Mouse (Mus musculus) kidney, postnatal 36 days (tissue): ENCODE measurements around the gene Dgke.
"Not testable (repeated sequence)": the region's sequence is repeated elsewhere in the genome, so short reads cannot be mapped to it uniquely, and the experiment has no call there.

Experiments
- DNase-seq, 2 experiments: peaks; one replicate each; pipeline ENCODE4 v3.0.0; 2021 to 2022; ENCODE audit warnings: mixed read lengths in 2 of 2

Gene Dgke

DNA sequence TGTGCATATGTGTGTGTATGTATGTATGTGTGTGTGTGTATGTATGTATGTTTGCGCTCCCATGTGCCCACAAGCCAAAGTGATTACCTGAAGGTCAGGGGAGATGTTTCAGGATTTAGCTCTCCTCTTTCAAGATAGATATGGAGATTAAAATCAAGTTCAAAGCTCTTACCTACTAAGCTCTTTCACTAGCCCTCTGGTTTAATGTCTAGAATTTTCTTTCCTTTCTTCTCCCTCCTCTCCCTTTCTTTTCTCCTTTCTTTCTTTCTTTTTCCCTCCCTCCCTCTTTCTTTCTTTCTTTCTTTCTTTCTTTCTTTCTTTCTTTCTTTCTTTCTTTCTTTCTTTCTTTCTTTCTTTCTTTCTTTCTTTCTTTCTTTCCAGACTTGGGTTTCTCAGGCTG, at the start of gene Dgke:
Gene Dgke, minus strand, starts transcription at position 101 of the 400 bp plus-strand sequence.
- no peak for DNase-seq

- DNase-seq, result no peak
Measured at GRCm38 (mm10) chr11:89107180-89107807, 40.6 kb upstream of the Dgke start.

DNA sequence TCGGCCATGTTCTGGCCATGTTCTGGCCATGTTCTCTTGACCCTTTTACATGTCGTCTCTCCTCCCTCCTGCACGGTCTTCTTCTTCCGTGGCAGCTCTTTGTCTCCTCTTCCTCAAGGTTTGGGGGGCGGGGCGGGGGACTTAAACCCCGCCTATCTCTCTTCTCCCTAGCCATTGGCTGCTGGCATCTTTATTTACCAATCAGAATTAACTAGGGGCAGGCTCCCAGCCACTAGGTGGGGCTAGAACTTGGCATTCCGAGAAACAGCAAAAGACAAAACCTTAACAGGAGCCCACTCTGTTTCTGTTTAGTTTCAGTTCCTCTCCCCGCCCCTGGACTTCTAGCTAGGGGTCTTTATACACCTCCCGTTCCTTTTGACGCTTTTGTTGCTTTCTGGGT, 39.2 kb upstream of the Dgke start:
- DNase-seq, result no peak

- no peak for DNase-seq
Measured at GRCm38 (mm10) chr11:89105211-89105610, 38.6 kb upstream of the Dgke start.

- DNase-seq, result peak; percentile 41 to 55
Measured at GRCm38 (mm10) chr11:89103166-89103565, 36.5 kb upstream of the Dgke start.

DNA sequence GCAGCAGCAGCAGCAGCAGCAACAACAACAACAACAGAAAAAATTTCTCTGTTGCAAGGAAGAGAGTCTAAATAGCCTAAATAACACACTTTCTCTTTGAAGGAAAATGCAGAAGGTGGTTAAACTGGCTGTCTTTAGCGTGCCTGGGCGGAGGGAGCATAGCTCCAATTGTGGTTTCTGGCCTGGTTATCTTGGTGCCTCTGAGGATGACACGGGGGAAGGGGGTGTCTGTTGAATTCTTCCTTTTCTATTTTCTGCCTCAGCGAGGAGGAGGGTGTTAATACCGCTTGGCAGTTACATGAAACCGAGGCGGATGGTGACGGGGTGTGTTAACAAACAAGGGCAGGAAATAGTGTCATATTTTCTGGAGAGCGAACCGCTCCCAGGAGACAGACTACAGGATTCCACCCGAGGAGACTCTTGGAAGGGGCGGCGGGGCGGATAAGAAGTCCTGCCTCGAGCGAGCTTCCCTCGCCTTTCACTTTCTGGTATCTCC, 34.2 kb upstream of the Dgke start:
- peak; percentile 72 to 76 for DNase-seq

GRCm38 (mm10) chr11:89100403-89100802, 33.8 kb upstream of the Dgke start:
- DNase-seq, result peak; percentile 85 to 92

DNA sequence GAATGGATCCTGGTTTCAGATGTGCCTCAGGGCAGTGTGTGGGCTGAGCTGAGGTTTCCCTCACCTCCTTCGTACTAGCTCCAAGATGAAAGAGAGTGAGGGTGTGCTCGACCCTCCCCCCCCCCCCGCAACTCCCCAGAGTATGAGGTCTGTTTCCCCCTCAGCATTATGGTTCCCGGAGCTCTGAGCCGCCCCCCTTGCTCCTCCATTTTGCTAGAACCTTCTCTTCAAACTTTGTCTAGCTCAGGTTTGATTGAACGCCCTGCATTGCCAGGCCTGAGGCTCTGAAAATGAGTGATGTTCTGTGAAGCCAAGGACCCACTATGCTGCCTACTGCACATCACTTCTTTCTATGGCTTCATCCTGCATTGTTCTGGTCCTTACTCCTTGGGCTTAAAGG, 32.3 kb upstream of the Dgke start:
- DNase-seq, result no peak

- DNase-seq, result no peak
Measured at GRCm38 (mm10) chr11:89098083-89098835, 31.6 kb upstream of the Dgke start.

DNA sequence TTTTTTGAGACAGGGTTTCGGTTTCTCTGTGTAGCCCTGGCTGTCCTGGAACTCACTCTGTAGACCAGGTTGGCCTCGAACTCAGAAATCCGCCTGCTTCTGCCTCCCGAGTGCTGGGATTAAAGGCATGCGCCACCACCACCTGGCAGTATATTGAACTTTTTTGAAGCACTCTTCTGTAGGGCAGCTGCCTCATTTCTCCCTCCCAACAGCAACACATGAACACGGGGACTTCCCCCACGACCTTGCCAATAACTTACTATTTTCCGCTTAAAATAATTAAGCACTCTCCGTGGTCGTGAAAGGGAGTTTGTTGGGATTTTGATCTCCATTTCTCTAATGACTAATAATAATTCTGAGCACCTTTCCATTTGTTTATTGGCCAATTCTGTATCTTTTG, 30.6 kb upstream of the Dgke start:
- DNase-seq, result not testable (repeated sequence)

GRCm38 (mm10) chr11:89095306-89095705, 28.7 kb upstream of the Dgke start:
- DNase-seq, result no peak

- DNase-seq, result peak; percentile 44 to 73
Measured at GRCm38 (mm10) chr11:89092714-89093113, 26.1 kb upstream of the Dgke start.

GRCm38 (mm10) chr11:89090359-89090758, 23.7 kb upstream of the Dgke start:
- not testable (repeated sequence) for DNase-seq

DNA sequence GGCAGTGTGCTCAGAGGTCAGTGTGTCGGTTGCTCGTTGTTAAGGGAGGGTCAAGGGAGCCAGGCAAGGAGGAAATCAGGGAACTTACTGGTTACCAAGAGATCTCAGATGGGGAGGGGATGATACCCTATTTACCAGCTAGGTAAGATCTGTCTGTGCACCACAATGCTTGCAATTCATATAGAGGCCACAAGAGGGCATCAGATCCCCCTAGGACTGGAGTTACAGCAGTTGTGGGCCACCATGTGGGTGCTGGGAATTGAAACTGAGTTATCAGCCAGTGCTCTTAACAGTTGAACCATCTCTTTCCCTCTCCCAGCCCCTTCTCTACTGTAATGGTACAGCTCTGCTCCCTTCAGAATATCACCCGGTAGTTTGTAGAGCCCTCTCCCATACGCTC, 22.1 kb upstream of the Dgke start:
- DNase-seq, result no peak

- DNase-seq, result no peak
Measured at GRCm38 (mm10) chr11:89086208-89086809, 19.7 kb upstream of the Dgke start.

- DNase-seq, result peak; percentile 37 to 65
Measured at GRCm38 (mm10) chr11:89084601-89085000, 18.0 kb upstream of the Dgke start.

DNA sequence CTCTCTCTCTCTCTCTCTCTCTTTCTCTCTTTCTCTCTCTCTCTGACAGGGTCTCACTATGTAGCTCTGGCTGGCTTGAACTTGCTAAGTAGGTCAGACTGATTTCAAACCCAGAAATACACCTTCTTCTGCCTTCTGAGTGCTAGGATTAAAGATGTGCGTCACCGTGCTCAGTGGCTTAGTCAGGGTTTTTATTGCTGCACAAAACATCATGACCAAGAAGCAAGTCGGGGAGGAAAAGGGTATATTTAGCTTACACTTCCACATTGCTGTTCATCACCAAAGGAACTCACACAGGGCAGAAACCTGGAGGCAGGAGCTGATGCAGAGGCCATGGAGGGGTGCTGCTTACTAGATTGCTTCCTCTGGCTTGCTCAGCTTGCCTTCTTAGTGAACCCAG, 16.0 kb upstream of the Dgke start:
- not testable (repeated sequence) for DNase-seq

DNA sequence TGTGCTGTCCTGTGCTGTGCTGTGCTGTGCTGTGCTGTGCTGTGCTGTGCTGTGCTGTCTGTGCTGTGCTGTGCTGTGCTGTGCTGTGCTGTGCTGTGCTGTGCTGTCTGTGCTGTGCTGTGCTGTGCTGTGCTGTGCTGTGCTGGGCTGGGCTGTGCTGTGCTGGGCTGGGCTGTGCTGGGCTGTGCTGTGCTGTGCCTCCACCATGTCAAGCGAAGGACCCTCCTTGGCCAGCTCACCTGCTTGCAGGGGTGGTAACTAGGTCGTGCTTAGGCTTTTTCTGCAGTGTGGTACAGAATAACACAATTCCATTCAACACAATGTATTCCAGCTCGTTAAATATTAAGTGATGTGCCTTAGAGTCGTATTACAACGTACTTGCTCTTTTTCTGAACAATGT, 15.3 kb upstream of the Dgke start:
- not testable (repeated sequence) for DNase-seq

DNA sequence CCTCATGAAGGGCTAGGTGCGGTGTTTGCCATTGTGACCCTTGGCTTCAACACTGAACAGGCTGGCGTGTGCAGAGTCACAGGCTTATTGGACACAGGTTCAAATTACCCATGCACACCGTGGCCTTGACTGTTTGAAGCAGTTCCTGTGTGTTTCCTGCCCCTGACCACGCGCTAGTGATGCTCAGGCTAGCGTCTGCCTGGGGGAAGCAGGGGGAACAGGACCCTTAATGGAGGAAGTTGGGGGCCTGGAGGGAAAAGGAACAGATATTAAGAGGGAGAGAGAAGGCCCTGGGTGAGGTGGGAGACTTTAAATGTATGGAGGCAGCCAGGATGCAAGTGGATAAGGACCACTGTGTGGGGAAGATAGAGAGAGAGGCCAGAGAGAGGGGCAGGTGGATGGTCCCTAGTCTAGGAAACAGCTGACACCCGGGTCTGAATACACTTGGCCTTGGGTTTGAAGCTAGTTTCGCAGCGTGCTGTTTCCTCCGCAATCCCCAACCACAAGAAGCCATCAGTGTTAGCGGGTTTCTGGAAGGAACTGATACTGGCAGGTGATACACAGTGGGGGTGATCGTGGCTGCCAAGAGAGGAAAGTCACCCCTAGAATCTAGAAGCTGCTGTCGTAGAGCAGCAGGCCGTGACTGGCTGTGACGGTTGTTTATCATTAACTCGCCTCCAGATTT, 12.5 kb upstream of the Dgke start:
- DNase-seq, result no peak

- no peak for DNase-seq
Measured at GRCm38 (mm10) chr11:89078305-89078704, 11.7 kb upstream of the Dgke start.

DNA sequence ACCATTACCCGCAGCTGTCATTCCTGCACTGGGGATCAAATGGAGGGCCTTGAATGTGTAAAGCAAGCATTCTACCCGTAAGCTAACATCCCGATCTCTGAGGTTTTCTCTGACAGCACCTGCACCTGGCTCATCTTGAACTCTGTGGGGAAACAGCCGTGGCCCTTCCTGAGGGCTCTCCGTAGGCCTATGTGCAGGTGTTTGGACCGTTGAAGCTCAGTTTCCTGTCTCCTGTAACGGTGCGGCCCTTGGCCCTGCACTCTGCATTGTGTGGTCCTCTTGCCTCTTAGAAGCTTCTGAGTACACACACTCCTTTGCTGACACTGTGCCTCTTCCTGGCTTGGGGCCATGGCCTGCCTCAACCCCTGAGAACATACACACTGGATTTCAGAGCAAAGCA, 11.0 kb upstream of the Dgke start:
- DNase-seq, result no peak

DNA sequence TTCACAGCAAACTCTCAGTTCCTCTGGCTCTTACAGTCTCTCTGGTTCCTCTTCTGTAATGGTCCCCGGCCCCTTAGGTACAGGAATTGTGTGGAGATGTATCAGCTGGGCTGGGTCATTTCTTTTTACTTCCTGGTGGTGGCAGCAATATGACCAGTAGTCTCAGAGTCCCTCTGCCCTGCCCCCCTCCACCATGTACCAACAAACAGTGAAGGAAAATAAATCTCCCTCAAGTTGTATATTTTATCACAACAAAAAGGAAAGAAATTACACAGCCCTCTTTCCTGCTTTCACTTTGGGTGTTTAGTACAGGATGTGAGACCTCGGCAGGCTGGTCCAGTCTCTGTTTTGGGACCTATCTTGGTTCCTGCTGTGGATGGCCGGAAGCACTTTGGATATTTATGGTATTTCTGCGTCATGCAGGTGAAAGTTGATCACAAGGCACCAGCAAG, 9.7 kb upstream of the Dgke start:
- DNase-seq, result peak; percentile 59 to 67

- no peak for DNase-seq
Measured at GRCm38 (mm10) chr11:89074783-89075413, 8.2 kb upstream of the Dgke start.
